Mouse (Mus musculus) G1E (cell line): ENCODE results near the gene Sphkap.

ENCODE experiments used
- CTCF ChIP-seq: IDR thresholded peaks from 2 replicates; pipeline ENCODE4 v1.5.1; 2012; ENCODE audit warnings: low read depth, low read length, inconsistent platforms, mixed read lengths
- GATA1 ChIP-seq: IDR thresholded peaks from 2 replicates; pipeline ENCODE4 v1.6.1; 2012; ENCODE audit warnings: borderline replicate concordance, low read length, inconsistent platforms, mixed read lengths
- GATA2 ChIP-seq: IDR thresholded peaks from 2 replicates; pipeline ENCODE4 v1.6.1; 2012; ENCODE audit warnings: low read depth, low read length, inconsistent platforms, borderline replicate concordance
- TAL1 ChIP-seq: conservative IDR thresholded peaks from 2 replicates; pipeline ENCODE4 v1.6.1; 2012; ENCODE audit warnings: low read depth, low read length, inconsistent platforms, mixed read lengths

GRCm38 (mm10) chr1:83362168-83362567 is 45.8 kb downstream of the Sphkap start:
- TF ChIP-seq CTCF: no peak
- TF ChIP-seq TAL1: no peak
- no peak for TF ChIP-seq GATA2
- TF ChIP-seq GATA1: no peak
